Mouse (Mus musculus): ENCODE results near the gene Smg9.

DNA sequence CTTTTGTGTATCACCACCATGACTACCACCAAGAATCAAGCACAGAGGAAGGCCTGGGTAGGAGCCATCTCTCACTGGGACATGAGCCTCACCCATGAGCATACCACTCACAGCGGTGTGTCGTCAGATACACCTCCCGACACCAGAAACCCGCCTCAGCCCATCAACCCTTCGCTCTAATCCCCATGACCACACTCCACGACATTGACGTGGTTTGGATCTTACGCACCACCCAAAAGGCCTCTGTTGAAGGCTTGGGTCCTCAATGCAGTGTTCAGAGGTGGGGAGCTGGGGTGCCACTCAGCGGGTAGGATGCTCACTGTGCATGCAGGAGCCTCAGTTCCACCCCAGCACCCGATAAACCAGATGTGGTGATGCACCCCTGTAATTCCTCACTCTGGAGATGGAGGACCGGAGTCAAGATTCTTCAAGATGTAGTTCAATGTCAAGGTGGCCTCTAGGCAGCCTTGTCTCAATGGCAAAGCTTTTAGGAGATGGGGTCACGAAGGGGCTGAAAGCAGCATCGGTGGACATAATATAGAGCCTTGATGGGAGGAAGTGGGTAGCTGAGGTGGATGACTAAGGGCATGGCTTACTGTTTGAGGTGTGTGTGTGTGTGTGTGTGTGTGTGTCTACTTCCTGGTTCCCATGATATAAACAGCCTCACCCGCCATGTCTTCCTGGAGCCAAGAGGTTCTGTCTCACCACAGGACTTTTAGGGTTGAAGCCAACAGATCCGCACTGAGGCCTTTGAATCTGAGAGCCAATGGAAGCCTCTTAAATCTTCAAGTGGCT is 31.3 kb downstream of the Smg9 start:
- TF ChIP-seq CTCF (IDR thresholded peaks at IDR 0.05; ENCODE audit: extremely low read depth, insufficient read depth, low read length) (no peak), POLR2A (IDR thresholded peaks at IDR 0.05; ENCODE audit: extremely low read depth, insufficient read depth, low read length) (no peak)

Measured in cortical plate, adult 2 months (tissue).